Mouse (Mus musculus) E14TG2a.4 (cell line): ENCODE results near the gene H2afv.

ENCODE experiments used
- H3K27me3 ChIP-seq: 2 replicates; pipeline ENCODE4 v1.6.1; 2014; ENCODE audit warnings: low read length, control low read depth; ENCODE audit not compliant: insufficient read depth
- H3K36me3 ChIP-seq: 2 replicates; pipeline ENCODE4 v1.6.1; 2014; ENCODE audit warnings: low read length, control low read depth; ENCODE audit not compliant: insufficient read depth
- H3K4me1 ChIP-seq: replicated peaks from 2 replicates; pipeline ENCODE4 v1.6.1; 2014; ENCODE audit warnings: low read depth, low read length, control low read depth
- H3K4me3 ChIP-seq: replicated peaks from 2 replicates; pipeline ENCODE4 v1.5.1; 2014; ENCODE audit warnings: mild to moderate bottlenecking, low read length
- H3K9me3 ChIP-seq: 2 replicates; pipeline ENCODE4 v1.6.1; 2014; ENCODE audit warnings: low read length, control low read depth
- CTCF ChIP-seq: conservative IDR thresholded peaks from 2 replicates; pipeline ENCODE4 v1.5.1; 2014; ENCODE audit warnings: low read length
- NANOG ChIP-seq: IDR thresholded peaks from 2 replicates; pipeline ENCODE4 v1.6.1; 2014; ENCODE audit warnings: borderline replicate concordance, low read length, mixed read lengths
- POU5F1 ChIP-seq: IDR thresholded peaks from 2 replicates; pipeline ENCODE4 v1.6.1; 2014; ENCODE audit warnings: low read length, borderline replicate concordance

H2afv gene

GRCm38 (mm10) chr11:6481669-6482185, 37.5 kb upstream of the H2afv start:
- Histone ChIP-seq H3K9me3 (no peaks in the 10 kb centered on the region), H3K27me3 (no peaks in the 10 kb centered on the region), H3K4me3 (no peak overlapping the region), H3K36me3 (peaks cover 3% of the 10 kb centered on the region; the same call in 1 of the 2 replicates), H3K4me1 (peaks cover 58% of the 10 kb centered on the region)
- no peak for TF ChIP-seq NANOG
- no peak for TF ChIP-seq CTCF
- TF ChIP-seq POU5F1: no peak

- Histone ChIP-seq H3K36me3 (peaks cover 3% of the 10 kb centered on the region; the same call in 1 of the 2 replicates), H3K4me3 (no peak overlapping the region), H3K4me1 (peaks cover 50% of the 10 kb centered on the region), H3K27me3 (no peaks in the 10 kb centered on the region), H3K9me3 (no peaks in the 10 kb centered on the region)
- TF ChIP-seq CTCF (no peak), POU5F1 (no peak), NANOG (no peak)
Measured at GRCm38 (mm10) chr11:6480681-6481405, 36.6 kb upstream of the H2afv start.

- H3K36me3 ChIP-seq: peaks cover 3% of the 10 kb centered on the region; the same call in 1 of the 2 replicates
- H3K4me3 ChIP-seq: no peak overlapping the region
- H3K9me3 ChIP-seq: no peaks in the 10 kb centered on the region
- H3K4me1 ChIP-seq: peaks cover 43% of the 10 kb centered on the region
- H3K27me3 ChIP-seq: no peaks in the 10 kb centered on the region
- TF ChIP-seq POU5F1 (no peak), CTCF (no peak), NANOG (no peak)
Measured at GRCm38 (mm10) chr11:6480191-6480590, 35.9 kb upstream of the H2afv start.

GRCm38 (mm10) chr11:6479231-6479630, 35.0 kb upstream of the H2afv start:
- TF ChIP-seq NANOG (no peak), POU5F1 (no peak), CTCF (no peak)
- no peaks in the 10 kb centered on the region for H3K27me3 ChIP-seq
- no peaks in the 10 kb centered on the region for H3K9me3 ChIP-seq

GRCm38 (mm10) chr11:6477350-6477749, 33.1 kb upstream of the H2afv start:
- Histone ChIP-seq H3K9me3 (no peaks in the 10 kb centered on the region), H3K27me3 (no peaks in the 10 kb centered on the region), H3K4me3 (no peak overlapping the region), H3K4me1 (peaks cover 48% of the 10 kb centered on the region), H3K36me3 (peaks cover 29% of the 10 kb centered on the region)
- TF ChIP-seq NANOG: no peak
- no peak for TF ChIP-seq CTCF
- no peak for TF ChIP-seq POU5F1

More at GRCm38 (mm10) chr11:6479231-6479630, 35.0 kb upstream of the H2afv start:
- Histone ChIP-seq H3K36me3 (peaks cover 10% of the 10 kb centered on the region), H3K4me1 (peaks cover 39% of the 10 kb centered on the region), H3K4me3 (no peak overlapping the region)

- no peak overlapping the region; the same call in 1 of the 2 replicates for H3K4me3 ChIP-seq
- no peaks in the 10 kb centered on the region for H3K27me3 ChIP-seq
- H3K9me3 ChIP-seq: no peaks in the 10 kb centered on the region
- peaks cover 34% of the 10 kb centered on the region for H3K36me3 ChIP-seq
- TF ChIP-seq CTCF (no peak), NANOG (no peak), POU5F1 (no peak)
- H3K4me1 ChIP-seq: peaks cover 53% of the 10 kb centered on the region
Measured at GRCm38 (mm10) chr11:6476876-6477275, 32.6 kb upstream of the H2afv start.

GRCm38 (mm10) chr11:6475867-6476484, 31.7 kb upstream of the H2afv start, which contains the start of gene Purb:
Purb (minus strand) TSS chr11:6475917.
- peak within 1 kb of the TSS; percentile 88 for H3K4me3 ChIP-seq
- peaks cover 59% of the 10 kb centered on the region for H3K4me1 ChIP-seq
- no peak for TF ChIP-seq NANOG
- TF ChIP-seq CTCF: no peak
- TF ChIP-seq POU5F1: peak; percentile 59; the same call in 1 of the 2 replicates
- no peaks in the 10 kb centered on the region for H3K27me3 ChIP-seq
- peaks cover 43% of the 10 kb centered on the region for H3K36me3 ChIP-seq
- H3K9me3 ChIP-seq: no peaks in the 10 kb centered on the region

GRCm38 (mm10) chr11:6474874-6475731, 30.9 kb upstream of the H2afv start:
- Histone ChIP-seq H3K36me3 (peaks cover 51% of the 10 kb centered on the region), H3K4me1 (peaks cover 59% of the 10 kb centered on the region), H3K27me3 (no peaks in the 10 kb centered on the region), H3K4me3 (peak overlapping the region; percentile 88), H3K9me3 (no peaks in the 10 kb centered on the region)
- no peak for TF ChIP-seq POU5F1
- no peak for TF ChIP-seq NANOG
- TF ChIP-seq CTCF: no peak
